Mouse (Mus musculus): ENCODE measurements at regions not wholly inside any gene's neighbourhood (a gene's known extent, or its start where the extent isn't known, plus 50 kb on each side); places are given as distances from the start of the nearest gene placed in this dataset.

GRCm38 (mm10) chr7:88192771-88193170 lies 85.1 kb upstream of the Ctsc start:
- TF ChIP-seq CTCF (conservative IDR thresholded peaks at IDR 0.05 in 1 of 2, IDR thresholded peaks at IDR 0.05 in 1 of 2; ENCODE audit: low read depth in 2 of 2, low read length in 2 of 2), result no peak
- 0 out of 2 replicates have a peak, but pooled peaks have one; percentile 36 for TF ChIP-seq TBP (conservative IDR thresholded peaks at IDR 0.05; ENCODE audit: low read depth, low read length)
- no peak for TF ChIP-seq NRF1 (IDR thresholded peaks at IDR 0.05; ENCODE audit: low read depth, low read length)
- TF ChIP-seq MAFK (IDR thresholded peaks at IDR 0.05; ENCODE audit: insufficient replicate concordance, low read length), result 0 out of 2 replicates have a peak, but pooled peaks have one; percentile 49
- peak; percentile 43; the same call in 1 of the 2 replicates for TF ChIP-seq TCF12 (IDR thresholded peaks at IDR 0.05; ENCODE audit: low read depth, low read length)
- no peak for TF ChIP-seq POLR2A (IDR thresholded peaks at IDR 0.05; ENCODE audit: low read depth, low read length)
- no peak for TF ChIP-seq CHD2 (IDR thresholded peaks at IDR 0.05; ENCODE audit: low read length)
- no peak for TF ChIP-seq ZMIZ1 (IDR thresholded peaks at IDR 0.05; ENCODE audit: low read depth, low read length)
- no peak for TF ChIP-seq USF2 (conservative IDR thresholded peaks at IDR 0.05; ENCODE audit: low read depth, low read length)
- TF ChIP-seq NELFE (IDR thresholded peaks at IDR 0.05; ENCODE audit: low read depth, low read length), result no peak
- TF ChIP-seq RAD21 (IDR thresholded peaks at IDR 0.05; ENCODE audit: low read depth, low read length), result no peak
